Mouse (Mus musculus): Measurements from ENCODE around the gene Slc7a11. TPM values are rescaled to one million over a fixed set of nuclear protein-coding genes. Genes with fewer than 3 reads are reported as not detected.

Slc7a11 gene
- polyA plus RNA-seq, 1 experiment, result 2.1 TPM

DNA sequence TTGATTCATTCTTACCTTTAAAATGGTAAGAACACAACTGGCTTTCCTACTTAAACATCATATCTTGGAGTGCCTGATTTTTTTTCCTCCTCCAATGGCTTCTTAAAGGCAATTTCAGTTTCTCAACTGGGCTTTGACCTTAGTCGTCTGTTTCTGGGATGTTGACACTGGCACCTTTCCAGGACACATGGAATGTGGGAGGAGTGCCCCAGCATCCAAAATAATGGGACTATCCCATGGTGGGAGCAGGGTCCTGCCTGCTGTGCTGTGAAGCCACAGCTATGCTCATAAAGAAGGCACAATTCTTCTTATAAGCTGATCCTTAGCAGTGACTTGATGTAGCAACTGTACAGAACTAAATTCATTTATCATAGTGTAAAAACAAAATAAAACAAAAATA, 450.5 kb downstream of the Slc7a11 start:
- no peaks in the 10 kb centered on the region for H3K4me1 ChIP-seq (ENCODE audit: control insufficient read depth, insufficient read depth, low read length)
- DNase-seq, result no peak
- no peak overlapping the region for H3K4me3 ChIP-seq (replicated peaks; ENCODE audit: extremely low read depth, low read depth, low read length)
- TF ChIP-seq POLR2A (IDR thresholded peaks at IDR 0.05; ENCODE audit: borderline replicate concordance, extremely low read depth, low read depth, low read length) (no peak), CTCF (IDR thresholded peaks at IDR 0.05; ENCODE audit: insufficient read depth, low read length) (no peak)
- WGBS, result 17% methylated on average over 1 of the region's 1 CpGs

DNA sequence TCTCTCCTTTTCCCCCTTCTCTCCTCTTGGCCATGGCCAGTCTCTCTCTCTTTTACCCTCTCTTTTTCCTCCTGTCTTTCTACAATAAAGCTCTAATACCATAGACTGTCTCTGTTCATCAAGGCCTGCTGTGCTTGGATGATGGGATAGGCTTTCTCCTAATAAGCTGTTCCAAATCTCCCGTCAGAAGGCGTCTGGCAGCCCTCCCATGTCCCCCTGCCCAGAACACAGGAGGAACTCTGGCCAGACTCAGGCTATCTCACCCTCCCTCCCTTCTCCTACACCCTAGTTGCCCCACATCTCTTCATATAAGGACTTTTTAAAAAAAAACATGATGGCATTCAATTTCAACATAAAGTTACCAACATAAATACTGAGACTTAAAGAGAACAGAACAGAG, 456.2 kb downstream of the Slc7a11 start:
- DNase-seq, result no peak
- H3K4me1 ChIP-seq (ENCODE audit: control insufficient read depth, insufficient read depth, low read length), result no peaks in the 10 kb centered on the region
- 77% methylated on average over 2 of the region's 2 CpGs for WGBS
- TF ChIP-seq POLR2A (IDR thresholded peaks at IDR 0.05; ENCODE audit: borderline replicate concordance, extremely low read depth, low read depth, low read length) (no peak), CTCF (IDR thresholded peaks at IDR 0.05; ENCODE audit: insufficient read depth, low read length) (no peak)
- H3K4me3 ChIP-seq (replicated peaks; ENCODE audit: extremely low read depth, low read depth, low read length), result no peak overlapping the region

DNA sequence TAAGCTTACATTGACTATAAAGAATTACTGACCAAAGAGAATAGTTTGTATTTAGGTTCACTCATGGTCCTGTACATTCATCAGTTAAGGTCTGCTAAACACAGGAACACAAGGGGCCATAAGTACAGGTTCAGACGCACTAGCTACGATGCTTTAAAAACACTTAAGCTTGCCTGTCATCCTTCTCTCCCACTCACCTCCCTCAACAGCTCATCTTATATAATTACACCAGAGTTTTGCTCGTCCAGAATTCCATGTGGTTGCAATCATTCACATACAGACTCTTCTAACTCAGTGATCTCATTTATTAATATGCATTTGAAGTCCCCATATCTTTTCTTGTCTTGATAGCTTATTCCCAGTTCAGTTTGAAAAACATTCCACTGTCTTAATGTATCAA, 458.6 kb downstream of the Slc7a11 start:
- Histone ChIP-seq H3K4me1 (ENCODE audit: control insufficient read depth, insufficient read depth, low read length) (no peaks in the 10 kb centered on the region), H3K4me3 (replicated peaks; ENCODE audit: extremely low read depth, low read depth, low read length) (no peak overlapping the region)
- no peak for TF ChIP-seq CTCF (IDR thresholded peaks at IDR 0.05; ENCODE audit: insufficient read depth, low read length)
- no peak for TF ChIP-seq POLR2A (IDR thresholded peaks at IDR 0.05; ENCODE audit: borderline replicate concordance, extremely low read depth, low read depth, low read length)
- 48% methylated on average over 3 of the region's 3 CpGs for WGBS
- DNase-seq, result no peak

DNA sequence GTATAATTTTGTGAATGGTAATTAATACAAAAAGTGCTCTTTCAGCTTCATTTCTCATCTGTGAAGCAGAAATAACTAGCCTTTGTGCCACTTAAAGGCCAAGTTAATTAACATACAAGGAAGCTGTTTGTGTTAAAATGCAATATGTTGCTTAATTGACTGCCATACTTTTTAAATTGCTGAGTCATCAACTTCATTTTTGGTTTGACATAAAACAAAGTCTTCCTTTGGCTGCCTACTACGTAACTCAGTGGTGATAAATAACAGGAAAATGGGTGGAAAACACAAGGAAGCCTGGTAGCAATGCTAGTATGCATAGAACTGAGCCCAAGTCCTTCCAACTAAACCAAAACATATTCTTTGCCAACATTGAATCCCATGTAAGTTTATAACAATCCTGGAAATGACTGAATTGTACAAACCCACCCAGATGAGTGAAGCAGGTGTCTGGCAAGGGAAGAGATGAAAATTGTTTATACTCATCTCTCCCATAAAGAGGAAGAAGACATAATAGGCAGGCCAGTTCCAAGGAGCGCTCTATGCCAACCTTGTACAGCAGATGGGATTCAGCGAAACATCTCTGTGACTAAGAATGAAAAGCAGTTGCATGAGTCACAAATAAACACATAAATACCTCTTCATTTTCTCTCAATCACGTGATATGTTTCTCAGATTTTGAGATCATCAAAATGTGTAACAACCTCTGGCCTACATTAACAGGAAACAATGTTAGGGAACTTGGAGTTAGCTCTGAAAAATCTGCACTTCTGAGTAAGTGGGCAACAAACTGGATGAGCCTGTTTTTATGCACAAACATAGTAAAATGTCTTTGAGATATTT, 459.8 kb downstream of the Slc7a11 start:
- TF ChIP-seq POLR2A (IDR thresholded peaks at IDR 0.05; ENCODE audit: borderline replicate concordance, extremely low read depth, low read depth, low read length), result no peak
- no peak for TF ChIP-seq CTCF (IDR thresholded peaks at IDR 0.05; ENCODE audit: insufficient read depth, low read length)
- H3K4me3 ChIP-seq (replicated peaks; ENCODE audit: extremely low read depth, low read depth, low read length), result no peak overlapping the region
- no peak for DNase-seq
- WGBS, result 73% methylated on average over 4 of the region's 4 CpGs
- no peaks in the 10 kb centered on the region for H3K4me1 ChIP-seq (ENCODE audit: control insufficient read depth, insufficient read depth, low read length)

DNA sequence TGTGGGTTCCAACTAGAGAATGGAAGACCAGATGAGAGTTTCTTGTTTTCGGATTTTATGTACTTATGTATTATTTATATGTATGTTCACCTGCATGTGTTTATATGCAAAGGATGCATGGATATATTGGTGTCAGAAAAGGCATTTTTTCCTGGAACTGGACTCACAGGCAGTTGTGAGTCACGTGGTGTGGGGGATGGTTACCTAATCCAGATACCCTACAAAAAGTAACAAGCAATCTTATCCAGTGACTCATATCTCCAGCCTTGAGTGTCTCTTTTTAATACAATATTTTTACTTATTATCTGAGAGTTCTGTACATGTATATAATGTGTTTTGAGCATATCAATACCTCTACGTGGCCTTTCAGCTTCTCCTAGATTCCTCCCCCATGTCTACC, 469.4 kb downstream of the Slc7a11 start:
- TF ChIP-seq CTCF (IDR thresholded peaks at IDR 0.05; ENCODE audit: insufficient read depth, low read length) (no peak), POLR2A (IDR thresholded peaks at IDR 0.05; ENCODE audit: borderline replicate concordance, extremely low read depth, low read depth, low read length) (no peak)
- no peak for DNase-seq
- WGBS, result 84% methylated on average over 3 of the region's 3 CpGs
- H3K4me3 ChIP-seq (replicated peaks; ENCODE audit: extremely low read depth, low read depth, low read length), result no peak overlapping the region
- no peaks in the 10 kb centered on the region for H3K4me1 ChIP-seq (ENCODE audit: control insufficient read depth, insufficient read depth, low read length)

- no peak for DNase-seq
- Histone ChIP-seq H3K4me3 (replicated peaks; ENCODE audit: extremely low read depth, low read depth, low read length) (no peak overlapping the region), H3K4me1 (ENCODE audit: control insufficient read depth, insufficient read depth, low read length) (no peaks in the 10 kb centered on the region)
- whole genome bisulfite sequencing, result 78% methylated on average over 2 of the region's 2 CpGs
- TF ChIP-seq CTCF (IDR thresholded peaks at IDR 0.05; ENCODE audit: insufficient read depth, low read length) (no peak), POLR2A (IDR thresholded peaks at IDR 0.05; ENCODE audit: borderline replicate concordance, extremely low read depth, low read depth, low read length) (no peak)
Observed at GRCm38 (mm10) chr3:49965569-49965968, 477.8 kb downstream of the Slc7a11 start.

DNA sequence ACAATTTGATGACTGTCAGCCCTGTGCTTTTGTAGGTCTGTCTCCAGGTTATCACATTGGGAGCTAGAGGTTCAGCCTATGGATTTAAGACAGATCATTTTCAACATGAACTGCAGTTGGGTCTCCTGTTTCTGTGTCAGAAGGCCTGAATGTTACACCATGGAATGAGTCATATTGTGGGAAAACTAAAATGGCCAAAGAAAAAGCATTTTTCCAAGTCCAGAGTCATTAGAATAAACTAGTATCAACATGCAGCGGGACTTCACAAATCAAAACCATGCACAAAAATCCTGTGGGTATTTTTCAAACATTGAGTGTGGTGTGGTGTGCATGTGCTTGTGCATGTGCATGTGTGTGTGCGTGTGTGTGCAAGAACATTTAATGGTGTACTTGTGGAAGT, 482.8 kb downstream of the Slc7a11 start:
- 83% methylated on average over 2 of the region's 2 CpGs for WGBS
- no peak for TF ChIP-seq CTCF (IDR thresholded peaks at IDR 0.05; ENCODE audit: insufficient read depth, low read length)
- TF ChIP-seq POLR2A (IDR thresholded peaks at IDR 0.05; ENCODE audit: borderline replicate concordance, extremely low read depth, low read depth, low read length), result no peak
- DNase-seq, result no peak
- Histone ChIP-seq H3K4me3 (replicated peaks; ENCODE audit: extremely low read depth, low read depth, low read length) (no peak overlapping the region), H3K4me1 (ENCODE audit: control insufficient read depth, insufficient read depth, low read length) (no peaks in the 10 kb centered on the region)

DNA sequence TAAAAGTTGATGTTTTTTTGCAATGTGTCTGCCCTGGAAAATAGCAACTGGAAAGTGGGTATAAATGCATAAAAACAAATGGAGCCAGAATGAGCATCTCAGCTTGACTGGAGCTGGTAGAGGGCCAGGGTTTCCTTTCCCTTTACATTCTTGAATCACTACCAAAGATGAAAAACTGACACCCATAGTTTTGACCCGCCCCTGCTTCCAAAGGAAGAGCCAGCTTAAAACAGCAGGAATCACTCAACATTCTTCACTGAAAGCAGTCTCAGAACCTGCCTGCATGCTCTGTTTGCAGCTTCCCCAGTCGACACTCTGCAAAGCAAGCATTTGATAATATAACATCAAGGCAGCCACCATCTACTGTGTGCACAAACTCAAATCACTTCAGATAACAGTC, 496.6 kb downstream of the Slc7a11 start:
- no peak for TF ChIP-seq CTCF (IDR thresholded peaks at IDR 0.05; ENCODE audit: insufficient read depth, low read length)
- TF ChIP-seq POLR2A (IDR thresholded peaks at IDR 0.05; ENCODE audit: borderline replicate concordance, extremely low read depth, low read depth, low read length), result no peak
- no peak overlapping the region for H3K4me3 ChIP-seq (replicated peaks; ENCODE audit: extremely low read depth, low read depth, low read length)
- DNase-seq, result no peak
- H3K4me1 ChIP-seq (ENCODE audit: control insufficient read depth, insufficient read depth, low read length), result no peaks in the 10 kb centered on the region
- WGBS, result 25% methylated on average over 2 of the region's 2 CpGs

- WGBS, result 58% methylated on average over 5 of the region's 5 CpGs
- no peak overlapping the region for H3K4me3 ChIP-seq (replicated peaks; ENCODE audit: extremely low read depth, low read depth, low read length)
- H3K4me1 ChIP-seq (ENCODE audit: control insufficient read depth, insufficient read depth, low read length), result no peaks in the 10 kb centered on the region
- DNase-seq, result peak; percentile 19
- TF ChIP-seq POLR2A (IDR thresholded peaks at IDR 0.05; ENCODE audit: borderline replicate concordance, extremely low read depth, low read depth, low read length) (no peak), CTCF (IDR thresholded peaks at IDR 0.05; ENCODE audit: insufficient read depth, low read length) (no peak)
Observed at GRCm38 (mm10) chr3:49944783-49945182, 498.6 kb downstream of the Slc7a11 start.

DNA sequence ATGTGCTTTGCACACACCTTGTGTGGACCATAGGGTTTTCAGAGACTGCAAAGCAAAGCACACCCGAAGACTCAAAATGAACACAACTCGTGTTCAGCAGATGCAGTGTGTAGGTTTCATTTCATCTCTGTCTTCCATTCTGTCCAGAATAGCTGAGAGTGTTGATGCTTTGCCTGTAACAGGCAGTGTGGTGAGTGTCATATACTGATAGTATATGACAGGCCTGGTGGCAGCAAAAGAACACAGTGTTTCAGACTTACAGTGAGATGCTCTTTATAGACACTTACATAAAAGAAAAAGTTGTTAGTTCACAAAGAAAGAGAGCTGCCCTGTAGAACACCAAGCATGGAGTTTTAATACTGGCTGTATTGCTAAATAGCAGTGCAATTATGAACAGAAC, 505.8 kb downstream of the Slc7a11 start:
- H3K4me1 ChIP-seq (ENCODE audit: control insufficient read depth, insufficient read depth, low read length), result no peaks in the 10 kb centered on the region
- 71% methylated on average over 2 of the region's 2 CpGs for WGBS
- no peak for DNase-seq
- H3K4me3 ChIP-seq (replicated peaks; ENCODE audit: extremely low read depth, low read depth, low read length), result no peak overlapping the region
- TF ChIP-seq POLR2A (IDR thresholded peaks at IDR 0.05; ENCODE audit: borderline replicate concordance, extremely low read depth, low read depth, low read length), result no peak
- TF ChIP-seq CTCF (IDR thresholded peaks at IDR 0.05; ENCODE audit: insufficient read depth, low read length), result no peak
